Mouse (Mus musculus): ENCODE measurements at regions not wholly inside any gene's neighbourhood (a gene's known extent, or its start where the extent isn't known, plus 50 kb on each side); places are given as distances from the start of the nearest gene placed in this dataset.

DNA sequence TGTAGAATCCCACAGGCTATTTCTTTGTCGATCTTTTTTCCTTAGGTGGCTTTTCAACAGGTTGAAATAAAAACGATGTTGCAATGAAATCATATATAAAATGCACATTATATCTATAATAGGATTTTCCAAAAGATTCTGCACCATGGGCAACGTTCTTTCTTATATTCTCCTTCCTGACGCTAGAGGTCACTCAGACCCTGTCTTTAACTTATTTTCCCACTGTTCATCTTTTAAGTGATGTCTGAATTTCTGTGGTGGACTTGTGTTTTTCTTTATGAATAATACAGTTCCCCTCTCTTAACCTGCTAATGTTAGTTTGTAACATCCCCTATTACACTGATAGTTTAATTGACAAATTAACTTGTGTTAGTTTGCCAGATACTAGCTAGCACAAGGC, 86.5 kb upstream of the Got2 start:
- no peak for DNase-seq

- no peak for DNase-seq
Measured at GRCm38 (mm10) chr8:95974231-95974630, 85.9 kb upstream of the Got2 start.

- DNase-seq, result no peak
Measured at GRCm38 (mm10) chr8:95973571-95973970, 85.2 kb upstream of the Got2 start.

GRCm38 (mm10) chr8:95968828-95969227, 80.5 kb upstream of the Got2 start:
- DNase-seq, result no peak

DNA sequence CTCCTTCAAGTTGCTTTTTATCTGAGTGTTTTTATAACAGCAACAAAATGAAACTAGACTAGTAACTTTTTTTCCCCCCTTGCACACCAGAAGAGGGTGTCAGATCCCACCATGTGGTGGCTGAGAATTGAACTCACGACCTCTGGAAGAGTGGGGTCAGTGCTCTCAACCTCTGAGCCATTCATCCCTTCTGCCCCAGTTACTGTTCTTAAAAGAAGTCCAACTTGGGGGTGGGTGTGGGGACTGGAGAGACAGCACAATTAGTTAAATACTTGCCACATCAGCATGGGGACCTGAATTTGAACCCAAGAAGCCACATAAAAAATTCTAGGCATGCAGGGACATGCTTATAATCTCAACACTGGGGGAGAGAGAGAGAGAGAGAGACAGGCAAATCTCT, 78.1 kb upstream of the Got2 start:
- DNase-seq, result no peak

DNA sequence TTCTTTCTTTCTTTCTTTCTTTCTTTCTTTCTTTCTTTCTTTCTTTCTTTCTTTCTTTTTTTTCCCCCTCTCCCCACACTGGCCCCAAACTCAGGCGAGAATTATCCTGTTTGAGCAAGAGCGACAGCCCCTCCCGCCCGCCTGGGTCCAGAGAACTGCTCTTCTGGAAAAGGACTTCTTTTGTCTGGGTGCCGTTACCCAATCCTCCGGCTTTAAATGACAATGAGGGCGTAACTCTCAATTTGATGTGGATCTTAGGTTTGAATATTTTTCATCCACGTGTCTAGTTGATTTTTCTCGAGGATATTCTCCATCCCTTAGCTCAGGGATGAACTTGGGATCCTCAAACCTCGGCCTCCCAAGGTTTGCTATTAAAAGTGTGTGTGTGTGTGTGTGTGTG, 63.9 kb upstream of the Got2 start:
- no peak for DNase-seq

GRCm38 (mm10) chr8:95951794-95952193, 63.4 kb upstream of the Got2 start:
- DNase-seq, result peak; percentile 54 to 59

Data from cerebellum, postnatal 36 days (tissue).